Mouse (Mus musculus) heart, adult 2 months (tissue): ENCODE measurements around the gene Snx9. TPM values are rescaled to one million over a fixed set of nuclear protein-coding genes. Genes with fewer than 3 reads are reported as not detected.

ENCODE experiments used
- DNase-seq, 2 experiments: peaks; one replicate each; pipeline ENCODE4 v3.0.0; 2021
- H3K27ac ChIP-seq: fragments of 200-600 bp; 2 replicates; pipeline ENCODE4 v1.8.1; 2022
- H3K27me3 ChIP-seq: fragments of 200-500 bp; 2 replicates; pipeline ENCODE4 v1.6.1; 2012; ENCODE audit warnings: mild to moderate bottlenecking, low read length, inconsistent platforms, mixed read lengths; ENCODE audit not compliant: control insufficient read depth, insufficient read depth
- H3K36me3 ChIP-seq: fragments of 200-500 bp; 2 replicates; pipeline ENCODE4 v1.6.1; 2012; ENCODE audit warnings: low read length, inconsistent platforms; ENCODE audit not compliant: control insufficient read depth, insufficient read depth
- H3K4me1 ChIP-seq: fragments of 200-500 bp; 2 replicates; pipeline ENCODE4 v1.6.1; 2011; ENCODE audit warnings: low read length; ENCODE audit not compliant: control insufficient read depth, insufficient read depth
- H3K4me3 ChIP-seq: fragments of 200-600 bp; 2 replicates; pipeline ENCODE4 v1.8.1; 2022
- H3K79me2 ChIP-seq: fragments of 200-500 bp; replicated peaks from 2 replicates; pipeline ENCODE4 v1.6.1; 2012; ENCODE audit warnings: mild to moderate bottlenecking, inconsistent platforms, low read length, moderate library complexity, mixed read lengths; ENCODE audit not compliant: control insufficient read depth, insufficient read depth
- H3K9ac ChIP-seq: fragments of 200-500 bp; 2 replicates; pipeline ENCODE4 v1.6.1; 2012; ENCODE audit warnings: low read depth, mild to moderate bottlenecking, control low read depth, inconsistent platforms, low read length, mixed read lengths
- CTCF ChIP-seq: fragments of 200-600 bp; IDR thresholded peaks from 2 replicates; pipeline ENCODE4 v1.8.1; 2022; ENCODE audit warnings: antibody characterized with exemption, mild to moderate bottlenecking, moderate library complexity
- EP300 ChIP-seq: fragments of 200-500 bp; IDR thresholded peaks from 2 replicates; pipeline ENCODE4 v1.6.1; 2011; ENCODE audit warnings: low read depth, low read length, control low read depth; ENCODE audit not compliant: insufficient read depth
- POLR2A ChIP-seq: fragments of 200-500 bp; IDR thresholded peaks from 2 replicates; pipeline ENCODE4 v1.6.1; 2011; ENCODE audit warnings: mild to moderate bottlenecking, low read depth, low read length, control low read depth; ENCODE audit not compliant: insufficient read depth
- WGBS: fragments of 180-500 bp; shearing (Covaris S2); methylation state at CpG from one replicate; pipeline ENCODE4 v1.1.7; 2018; 5-methylcytosine and 5-hydroxymethylcytosine counted together
- intact Hi-C: fragments of 180-260 bp; cut with DNase I; formaldehyde crosslinking; loops from one replicate; pipeline ENCODE4 v1.15.1; 2025
- polyA plus RNA-seq: library from polyadenylated mRNA; depleted of rRNA; stranded (reverse); fragments of >200 nt; gene quantifications from 2 replicates; pipeline ENCODE4 v1.2.3, GENCODE M21; 2012; rRNA removed
- total RNA-seq, 2 experiments: library from RNA; stranded (reverse); gene quantifications; 2 replicates each; pipeline ENCODE4 v1.2.3; 2021

The Snx9 gene
- total and polyA plus RNA-seq, 3 experiments: 16.7 to 31.9 (median 30.2) TPM

DNA sequence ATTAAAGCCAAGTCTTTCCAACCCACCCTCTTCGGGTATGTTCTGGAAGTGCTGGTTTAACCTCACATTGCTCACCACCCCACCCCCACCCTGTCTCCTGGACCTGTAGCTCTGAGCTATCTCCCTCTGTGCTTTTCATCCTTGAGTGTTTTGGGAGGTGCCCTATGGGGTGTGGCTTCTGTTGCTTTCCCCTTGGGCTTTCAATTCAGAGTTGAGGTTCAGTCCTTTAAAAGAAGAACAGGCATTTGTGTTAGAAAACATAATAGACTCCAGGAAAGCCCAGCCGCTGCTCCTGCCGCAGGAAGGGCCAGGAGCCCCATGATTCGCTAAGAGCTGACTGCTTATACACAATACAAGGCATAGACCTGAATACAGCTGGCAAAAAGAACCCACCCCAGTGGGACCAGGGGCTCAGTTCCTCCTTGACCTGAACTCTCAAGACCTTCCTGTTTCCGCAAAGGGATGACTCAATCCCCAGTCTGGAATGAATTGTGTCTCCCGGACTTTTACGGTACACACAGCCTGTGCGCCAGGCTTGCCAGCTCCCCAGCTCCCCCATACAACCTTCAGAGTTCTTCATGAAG, 136.9 kb downstream of the Snx9 start:
- WGBS: 36% methylated on average over 8 of the region's 8 CpGs
- peak in 1 of 2 experiments; percentile 30 for DNase-seq
- TF ChIP-seq CTCF (0 out of 2 replicates have a peak, but pooled peaks have one; percentile 3), POLR2A (no peak)

DNA sequence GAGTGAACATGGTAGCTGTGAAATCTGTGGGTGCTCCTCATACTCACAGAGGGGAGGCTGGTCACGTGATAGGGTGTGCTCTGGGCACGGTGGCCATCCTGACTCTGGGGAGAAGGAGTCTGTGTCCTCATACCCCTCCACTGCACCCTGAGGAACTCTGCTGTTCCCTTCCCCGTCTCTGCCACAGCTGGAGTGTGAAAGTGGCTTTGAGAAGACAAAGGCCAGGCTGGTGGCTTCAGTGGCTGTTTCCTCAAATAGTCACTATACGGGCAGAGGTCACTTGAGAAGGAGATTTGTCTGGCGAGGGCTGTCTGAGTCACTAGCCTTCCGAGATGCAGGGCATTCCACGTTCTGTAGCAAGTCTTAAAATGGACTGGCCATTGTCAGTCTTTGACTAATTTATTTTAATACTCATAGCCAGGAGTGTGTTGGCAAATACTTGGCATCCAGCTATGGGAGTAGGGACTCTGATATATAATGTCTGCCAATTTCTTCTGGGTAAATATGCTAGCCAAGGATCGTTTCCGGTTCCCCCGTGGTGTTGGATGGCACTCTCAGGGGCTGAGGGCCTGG, 137.5 kb downstream of the Snx9 start:
- peak overlapping the region; percentile 88 for H3K27ac ChIP-seq
- 30% methylated on average over 10 of the region's 10 CpGs for WGBS
- H3K9ac ChIP-seq: peak overlapping the region; percentile 19
- H3K79me2 ChIP-seq: no peaks in the 10 kb centered on the region
- peaks cover 3% of the 10 kb centered on the region; the same call in 1 of the 2 replicates for H3K36me3 ChIP-seq
- intact Hi-C loops: loop anchor here (1.0 to 5.0 kb wide), 2 partner anchors 37 to 39 kb away; partner anchors contain the start of gene Synj2
- TF ChIP-seq EP300 (no peak), CTCF (no peak), POLR2A (no peak)
- H3K27me3 ChIP-seq: no peaks in the 10 kb centered on the region
- peak in 1 of 2 experiments; percentile 62 for DNase-seq
- H3K4me3 ChIP-seq: peak overlapping the region; percentile 7; the same call in 1 of the 2 replicates
- peaks cover 36% of the 10 kb centered on the region for H3K4me1 ChIP-seq

More for the DNA sequence above, 136.9 kb downstream of the Snx9 start:
- Histone ChIP-seq H3K79me2 (no peaks in the 10 kb centered on the region), H3K4me3 (peak overlapping the region; percentile 7; the same call in 1 of the 2 replicates), H3K36me3 (peaks cover 3% of the 10 kb centered on the region; the same call in 1 of the 2 replicates), H3K27me3 (no peaks in the 10 kb centered on the region), H3K27ac (peak overlapping the region; percentile 88), H3K4me1 (peaks cover 31% of the 10 kb centered on the region), H3K9ac (peak overlapping the region; percentile 19)
- intact Hi-C loops: loop anchor here (1.0 to 5.0 kb wide), 3 partner anchors 27 to 39 kb away; partner anchors contain the start of gene Synj2

DNA sequence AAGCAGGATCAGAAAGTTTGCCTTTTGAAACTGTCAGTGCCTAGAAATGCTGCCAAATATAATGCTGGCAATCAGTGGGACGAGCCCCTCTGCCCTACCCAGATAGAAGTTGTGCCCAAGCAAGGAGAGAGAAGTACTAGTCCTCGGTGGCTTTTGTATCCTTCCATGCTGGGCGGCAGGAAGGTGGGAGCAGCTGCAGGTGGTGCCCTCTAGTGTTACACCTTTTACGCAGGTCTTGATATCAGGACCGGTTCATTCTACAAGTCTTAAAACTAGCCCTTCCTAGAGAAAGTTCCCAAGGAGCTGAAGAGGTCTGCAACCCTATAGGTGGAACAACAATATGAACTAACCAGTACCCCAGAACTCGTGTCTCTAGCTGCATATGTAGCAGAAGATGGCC, 139.7 kb downstream of the Snx9 start:
- H3K27ac ChIP-seq: no peak overlapping the region
- H3K36me3 ChIP-seq: peaks cover 3% of the 10 kb centered on the region; the same call in 1 of the 2 replicates
- TF ChIP-seq EP300: 0 out of 2 replicates have a peak, but pooled peaks have one; percentile 13
- peak; percentile 62 for TF ChIP-seq CTCF
- no peak for TF ChIP-seq POLR2A
- 61% methylated on average over 6 of the region's 6 CpGs for WGBS
- H3K4me3 ChIP-seq: no peak overlapping the region
- peak in 1 of 2 experiments; percentile 22 for DNase-seq
- intact Hi-C loops: no loop called here
- H3K27me3 ChIP-seq: no peaks in the 10 kb centered on the region
- no peaks in the 10 kb centered on the region for H3K79me2 ChIP-seq
- peaks cover 34% of the 10 kb centered on the region for H3K4me1 ChIP-seq
- no peak overlapping the region for H3K9ac ChIP-seq

Other genes starting within 250 kb of the Snx9 start
- gene Synj2, start 100.0 kb downstream of the Snx9 start, total RNA-seq: 10 to 100 TPM; 43.7 to 58.1 TPM
- gene Synj2, start 100.0 kb downstream of the Snx9 start, polyA plus RNA-seq: 21.2 and 25.8 TPM in 2 replicates
- 1 to 10 TPM; 7.0 to 8.6 TPM for gene Serac1, start 238.4 kb downstream of the Snx9 start, total RNA-seq
- gene Serac1, start 238.4 kb downstream of the Snx9 start, polyA plus RNA-seq: 5.7 and 11.5 TPM in 2 replicates
- 10 to 100 TPM; 54.6 to 64.7 TPM for gene Gtf2h5, start 238.5 kb downstream of the Snx9 start, total RNA-seq
- gene Gtf2h5, start 238.5 kb downstream of the Snx9 start, polyA plus RNA-seq: 25.5 and 36.3 TPM in 2 replicates